Mouse (Mus musculus) mouse embryonic stem cell (cell line): ENCODE results near the gene Runx1.

Experiments used
- in situ Hi-C, 2 experiments: fragments of 300-500 bp; cut with MboI; formaldehyde crosslinking; loops; 1 replicate in 1 of 2; 3 replicates in 1 of 2; pipeline ENCODE4 v1.14.3; 2019 to 2020; ENCODE audit warnings: low sequenced_read_pairs in 2 of 2, low pct_unique_long_range_greater_than_20kb in 1 of 2, mixed read lengths in 1 of 2; ENCODE audit not compliant: unreplicated experiment in 1 of 2

The Runx1 gene

DNA sequence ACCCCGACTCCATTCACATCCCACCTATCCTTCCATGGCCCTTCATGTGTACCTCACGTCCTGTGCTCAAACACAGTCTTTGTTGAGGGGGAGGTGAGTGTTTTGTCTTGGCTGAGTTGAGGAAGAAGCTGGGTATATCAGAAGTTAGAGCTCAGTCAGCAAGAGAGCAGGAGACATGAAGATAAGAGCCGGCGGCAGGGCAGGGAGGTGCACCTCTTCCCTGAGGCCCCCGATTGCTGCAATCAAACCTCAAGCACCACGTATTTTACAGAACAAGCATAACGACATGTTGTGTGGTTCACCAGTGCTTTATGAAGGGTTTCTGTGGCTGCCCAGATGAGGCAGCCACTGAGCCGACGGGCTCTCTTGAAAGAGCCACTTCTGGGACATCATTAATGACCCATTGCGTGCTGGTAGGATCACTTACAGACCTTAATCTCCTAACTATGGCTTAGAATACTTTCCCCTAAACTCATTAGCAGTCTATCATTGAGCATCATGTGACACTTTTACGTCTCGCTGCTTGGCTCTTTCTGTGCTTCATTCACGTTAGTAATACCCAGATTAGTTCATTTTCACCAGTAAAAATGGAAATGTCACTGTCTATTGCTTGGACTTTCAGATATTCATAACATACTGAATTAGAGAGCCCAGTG is 61.1 kb downstream of the Runx1 start:
- in situ Hi-C loops = no loop called here

DNA sequence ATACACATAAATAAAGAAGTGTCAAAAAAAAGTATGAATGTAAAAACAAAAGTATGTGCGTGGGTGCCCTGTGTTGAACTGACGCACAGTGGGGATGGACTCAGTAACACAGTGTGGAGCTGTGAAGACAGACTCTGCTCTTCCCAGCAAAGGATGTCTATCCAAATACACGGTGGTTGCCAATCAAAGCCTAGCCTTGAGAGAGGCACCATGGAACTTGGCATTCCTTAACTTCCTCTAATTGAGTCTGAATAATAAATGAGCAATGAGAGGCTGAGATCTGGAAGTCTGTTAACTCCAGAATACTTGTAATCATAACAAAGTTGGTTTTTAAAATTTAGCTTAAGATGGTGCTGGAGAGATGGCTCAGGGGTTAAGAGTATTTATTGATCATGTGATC is 62.3 kb downstream of the Runx1 start:
- in situ Hi-C loops = no loop called here

DNA sequence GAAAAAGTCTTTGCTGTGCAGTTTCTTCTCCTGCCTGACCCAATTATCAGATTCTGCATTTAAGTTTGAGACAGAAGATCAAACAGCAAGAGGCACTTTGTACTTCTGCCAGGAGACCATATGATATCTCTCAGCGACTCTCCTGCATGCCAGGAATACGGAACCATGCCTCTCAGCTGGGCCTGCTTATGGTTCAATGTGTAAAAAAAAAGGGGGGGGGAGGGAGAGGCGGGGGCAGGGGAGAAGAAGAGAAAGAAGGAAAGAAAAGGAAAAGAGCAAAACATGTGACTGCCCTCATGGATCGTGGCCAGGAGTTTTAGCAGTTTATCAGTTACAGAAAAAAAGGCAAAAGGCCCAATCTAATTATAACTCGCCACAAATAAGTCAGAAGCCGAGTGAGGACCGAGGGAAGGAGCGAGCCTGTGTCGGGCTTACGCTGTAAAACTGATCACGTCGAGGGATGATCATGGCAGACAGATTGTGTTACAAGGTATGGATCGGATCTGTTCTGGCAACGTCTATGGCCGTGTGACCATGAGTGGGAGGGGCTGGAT is 63.9 kb downstream of the Runx1 start:
- in situ Hi-C loops = no loop called here

DNA sequence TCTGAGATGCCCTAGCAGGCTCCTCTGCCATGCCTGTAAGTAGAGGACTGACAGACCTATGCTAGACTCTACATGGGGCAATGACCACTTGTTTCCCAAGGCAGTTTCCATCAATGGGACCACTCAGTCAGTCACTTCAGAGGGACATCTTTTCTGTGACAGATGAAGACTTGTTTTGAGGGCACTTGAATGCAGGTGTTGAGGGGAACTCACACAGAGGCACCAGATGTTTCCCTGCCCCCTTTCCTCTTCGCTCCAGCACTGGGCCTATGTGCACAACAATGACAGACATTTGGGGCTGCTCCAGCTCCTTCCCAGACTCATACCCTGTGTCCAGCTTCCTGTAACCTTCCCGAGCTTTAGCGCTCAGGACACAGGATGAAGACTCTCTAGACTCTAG is 65.9 kb downstream of the Runx1 start:
- in situ Hi-C loops = no loop called here

DNA sequence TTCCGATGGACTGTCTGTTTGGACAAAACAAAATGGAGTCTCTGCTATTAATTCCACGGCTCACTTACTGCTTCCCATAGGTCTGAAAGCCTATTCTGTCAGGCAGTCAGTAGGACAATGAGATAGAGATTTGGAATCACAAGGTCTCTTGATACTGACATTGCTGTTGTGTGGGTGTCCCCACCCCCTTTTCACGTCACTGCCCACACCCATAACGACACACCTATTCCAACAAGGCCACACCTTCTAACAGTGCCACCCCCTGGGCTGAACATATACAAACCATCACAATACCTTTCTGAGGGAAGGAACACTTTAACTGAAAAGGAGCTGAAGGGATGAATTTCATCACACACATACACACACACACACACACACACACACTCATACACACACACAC is 68.4 kb downstream of the Runx1 start:
- in situ Hi-C loops = no loop called here

DNA sequence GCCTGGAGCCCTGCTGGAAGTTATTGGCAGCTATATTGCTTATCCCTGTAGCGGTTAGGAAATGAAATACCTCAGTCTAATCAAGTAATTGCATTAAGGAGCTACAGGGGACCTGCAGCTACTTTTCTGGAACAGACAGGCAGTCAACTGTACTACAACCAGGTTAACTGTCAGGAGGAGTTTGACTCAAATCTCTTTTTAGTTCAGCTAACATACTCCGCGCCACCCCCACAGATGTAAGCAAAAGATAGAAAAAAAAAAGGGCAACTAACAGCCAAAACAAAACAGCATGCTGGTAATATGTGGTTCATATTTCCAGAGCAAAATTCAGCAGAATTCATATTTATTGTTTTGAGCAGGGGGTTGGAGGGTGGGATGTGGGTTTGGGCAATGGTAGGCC is 72.0 kb downstream of the Runx1 start:
- in situ Hi-C loops = no loop called here

DNA sequence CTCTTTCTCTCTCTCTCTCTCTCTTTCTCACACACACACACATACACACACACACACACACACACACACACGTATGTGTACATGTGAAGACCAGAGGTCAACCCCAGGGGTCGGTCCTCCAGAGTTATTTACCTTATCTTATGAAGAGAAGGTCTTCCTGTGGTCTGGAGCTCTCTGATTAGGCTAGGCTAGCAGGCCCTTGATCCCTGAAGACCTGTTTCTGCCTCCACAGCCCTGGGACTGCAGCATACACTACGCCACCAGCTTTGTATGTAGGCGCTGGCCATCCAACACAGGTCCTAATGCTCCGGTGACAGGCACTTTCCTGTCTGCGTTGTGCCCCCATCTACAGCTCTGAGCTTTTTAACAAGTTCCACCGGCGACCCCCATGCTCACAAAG is 72.8 kb downstream of the Runx1 start:
- in situ Hi-C loops = no loop called here

DNA sequence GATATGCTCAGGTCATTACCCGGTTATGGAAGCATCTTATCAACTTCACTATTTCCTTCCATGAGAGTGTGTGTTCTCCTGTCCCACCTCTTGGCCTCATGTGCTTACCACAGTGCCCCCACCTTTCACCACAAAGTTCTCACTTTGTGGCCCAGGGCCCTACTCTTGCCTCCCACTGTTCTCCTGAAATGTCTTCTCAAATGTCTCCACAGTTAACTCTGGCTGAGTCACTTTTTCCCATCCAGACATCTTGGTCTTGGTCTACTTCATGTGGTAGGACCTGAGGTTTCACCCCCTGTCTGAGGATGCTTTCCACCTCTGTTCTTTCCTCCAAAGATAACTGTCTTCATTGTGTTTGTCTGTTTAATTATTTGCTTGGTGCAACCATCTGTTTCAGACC is 77.7 kb downstream of the Runx1 start:
- in situ Hi-C loops = no loop called here

DNA sequence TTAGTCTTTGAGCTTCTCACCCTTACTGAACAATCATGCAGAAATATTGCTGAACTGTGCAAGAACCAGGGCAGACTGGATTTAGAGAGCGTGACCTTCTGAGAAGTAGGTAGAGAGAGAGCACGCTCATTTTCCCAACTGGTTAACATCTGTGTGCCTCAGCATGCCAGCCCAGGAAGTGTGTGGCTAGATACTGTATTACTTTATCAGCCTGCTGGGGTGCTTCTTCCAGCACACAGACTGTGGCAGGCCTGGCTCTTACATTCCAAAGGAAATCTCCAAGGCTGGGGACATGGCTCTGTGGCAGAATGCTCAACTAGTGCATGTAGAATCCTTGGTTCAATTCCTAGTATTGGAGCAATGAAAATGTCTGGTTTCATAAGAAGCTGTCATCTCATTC is 78.9 kb downstream of the Runx1 start:
- in situ Hi-C loops = no loop called here

DNA sequence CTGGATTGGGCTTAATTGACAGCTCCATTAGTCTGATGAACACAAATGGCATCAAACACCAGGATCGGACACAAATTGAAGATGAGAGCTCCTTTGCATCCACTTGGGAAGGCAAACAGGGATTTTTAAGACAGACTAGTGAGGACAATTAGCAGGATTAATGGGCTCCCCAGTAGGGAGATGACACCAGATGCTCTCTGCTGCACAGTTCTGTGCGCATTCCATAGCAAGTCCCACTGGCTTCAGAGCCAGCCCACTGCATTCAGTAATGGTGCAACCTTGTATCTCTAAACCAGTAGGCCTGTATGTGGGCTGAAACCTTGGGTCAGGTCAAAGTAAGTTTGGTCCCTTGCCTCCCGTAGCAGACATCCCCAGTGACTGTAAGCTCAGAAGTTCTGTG is 80.7 kb downstream of the Runx1 start:
- in situ Hi-C loops = no loop called here

DNA sequence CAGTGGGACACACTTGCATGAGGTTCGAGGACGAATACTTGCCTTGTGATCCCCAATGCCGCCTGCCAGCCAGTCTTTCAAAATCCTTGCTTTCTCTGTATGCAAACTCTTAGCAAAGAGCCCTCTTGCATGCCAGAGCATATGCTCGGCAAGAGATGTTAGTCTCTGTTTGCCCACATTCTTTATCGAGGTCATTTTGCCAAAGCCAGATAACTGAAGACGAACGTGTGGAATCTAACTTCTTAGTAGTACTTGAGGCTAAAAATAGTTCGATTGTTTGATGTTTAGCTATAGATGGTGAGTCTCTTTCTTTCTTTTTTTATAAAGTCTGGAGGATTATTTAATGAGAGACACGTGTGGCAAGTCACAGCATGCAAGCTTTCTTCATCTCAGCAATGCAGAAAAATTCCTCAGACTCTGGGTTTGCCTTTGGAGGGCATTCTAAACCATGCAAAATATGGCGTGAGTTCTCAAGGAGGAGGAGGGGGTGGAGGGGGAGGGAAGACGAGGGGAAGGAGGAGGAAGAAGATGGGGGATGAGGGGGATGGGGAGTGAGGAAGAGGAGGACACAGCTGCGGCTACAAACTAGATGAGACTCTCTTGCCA is 81.7 kb downstream of the Runx1 start:
- in situ Hi-C loops = no loop called here

DNA sequence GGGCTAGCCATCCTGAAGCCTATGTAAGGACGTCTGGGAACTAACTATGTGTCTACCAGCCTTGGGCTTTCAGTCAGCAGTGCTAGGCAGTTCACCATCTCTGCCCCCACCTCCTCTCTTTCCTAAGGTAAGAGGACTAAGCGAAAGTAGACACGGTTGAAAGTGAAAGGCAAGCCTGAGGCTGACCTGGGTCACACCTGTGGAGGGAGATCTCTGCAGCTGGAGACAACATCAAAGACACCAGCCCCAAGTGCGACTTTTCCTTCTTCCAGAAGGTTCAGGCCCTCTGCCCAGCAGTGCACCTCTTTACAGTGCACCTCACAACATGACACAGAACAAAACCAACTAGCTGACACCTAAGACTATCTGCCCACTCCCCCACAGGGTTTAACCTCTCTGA is 82.2 kb downstream of the Runx1 start:
- in situ Hi-C loops = no loop called here

DNA sequence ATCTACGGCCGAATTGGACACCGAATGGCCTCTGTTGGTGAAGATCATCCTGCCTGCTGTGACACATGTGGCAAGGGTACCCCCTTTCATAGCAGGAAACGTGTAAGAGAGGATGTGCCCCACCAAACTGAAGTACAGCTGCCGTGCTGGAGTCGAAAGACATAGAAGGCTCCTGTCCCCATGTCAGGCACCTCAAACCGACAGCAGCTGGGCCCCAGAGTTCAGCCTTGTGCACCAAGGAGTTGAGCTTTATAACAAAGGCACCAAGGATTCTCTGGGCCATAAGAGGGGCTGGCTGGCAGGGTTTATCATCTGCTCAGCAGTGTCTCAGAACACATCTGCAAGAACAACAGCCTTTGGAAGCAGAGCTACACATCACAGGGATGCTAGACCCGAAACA is 84.6 kb downstream of the Runx1 start:
- in situ Hi-C loops = no loop called here

DNA sequence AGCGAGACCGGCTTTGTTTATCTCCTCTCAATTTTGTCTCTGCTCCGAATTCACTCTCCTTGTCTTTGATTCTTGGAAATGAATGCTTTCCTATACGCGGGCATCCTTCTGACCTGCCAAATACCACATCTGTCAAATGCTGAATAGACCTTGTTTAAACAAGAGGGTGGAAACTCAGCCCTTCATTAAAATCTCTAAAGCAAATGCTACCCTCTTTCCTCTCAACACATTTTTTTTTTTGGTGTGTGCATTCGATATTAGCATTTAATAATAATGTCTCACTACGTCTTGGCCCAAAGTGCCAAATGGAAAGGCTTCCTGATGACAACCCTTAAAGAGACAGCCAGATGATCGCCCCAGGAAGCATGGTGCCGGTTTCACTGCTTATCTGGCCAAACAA is 85.4 kb downstream of the Runx1 start:
- in situ Hi-C loops = no loop called here

DNA sequence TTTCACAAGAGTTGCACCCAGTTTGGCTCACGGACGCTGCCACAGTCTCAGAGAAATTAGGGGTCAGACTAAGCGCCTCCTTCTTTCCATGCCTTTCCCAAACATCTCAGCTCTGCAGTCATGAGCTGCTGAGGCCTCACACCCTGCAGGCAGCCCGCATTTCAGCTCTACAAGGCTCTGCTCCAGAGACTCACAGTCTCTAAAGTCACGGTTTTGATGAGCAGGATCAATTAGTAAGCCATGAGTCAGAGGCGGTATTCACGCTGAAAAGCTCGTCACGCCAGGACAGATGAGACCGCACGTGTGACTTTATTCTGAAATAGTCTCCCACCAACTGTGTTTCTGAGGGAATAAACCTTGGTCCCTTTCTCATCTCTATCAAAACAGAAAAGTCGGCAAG is 86.0 kb downstream of the Runx1 start:
- in situ Hi-C loops = no loop called here

DNA sequence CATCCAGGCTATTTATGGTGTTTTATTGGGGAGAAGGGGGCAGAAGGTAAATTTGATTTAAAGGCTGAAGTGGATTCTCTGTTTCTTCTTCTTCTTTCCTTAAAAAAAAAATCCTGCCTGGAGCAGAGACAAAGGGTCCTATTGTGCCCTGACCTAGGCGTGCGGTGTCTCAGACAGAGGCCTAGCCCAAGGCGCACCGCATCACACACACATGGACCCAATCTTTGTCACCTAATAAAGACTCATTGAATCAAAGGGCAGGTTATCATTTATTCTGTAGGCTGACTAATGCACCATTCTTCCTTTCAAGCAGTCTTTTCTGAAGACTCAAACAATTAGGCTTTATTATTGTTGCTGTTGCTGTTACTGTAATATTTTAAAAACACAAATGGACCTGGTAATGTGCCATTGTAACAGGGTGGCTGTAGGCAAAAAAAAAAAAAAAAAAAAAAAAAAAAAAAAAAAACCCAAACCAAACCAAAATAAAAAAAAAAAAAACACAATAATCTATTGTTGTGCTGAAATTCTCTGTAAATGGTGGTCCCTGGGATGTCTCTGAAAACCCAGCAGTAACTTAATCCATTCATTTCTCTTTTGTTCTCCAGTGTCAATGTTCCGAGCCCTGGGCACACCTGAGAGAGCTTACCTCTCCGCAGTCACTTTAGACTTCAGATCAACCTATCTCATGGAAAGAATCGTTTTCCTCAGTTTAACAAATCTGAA is 86.7 kb downstream of the Runx1 start:
- in situ Hi-C loops = no loop called here

DNA sequence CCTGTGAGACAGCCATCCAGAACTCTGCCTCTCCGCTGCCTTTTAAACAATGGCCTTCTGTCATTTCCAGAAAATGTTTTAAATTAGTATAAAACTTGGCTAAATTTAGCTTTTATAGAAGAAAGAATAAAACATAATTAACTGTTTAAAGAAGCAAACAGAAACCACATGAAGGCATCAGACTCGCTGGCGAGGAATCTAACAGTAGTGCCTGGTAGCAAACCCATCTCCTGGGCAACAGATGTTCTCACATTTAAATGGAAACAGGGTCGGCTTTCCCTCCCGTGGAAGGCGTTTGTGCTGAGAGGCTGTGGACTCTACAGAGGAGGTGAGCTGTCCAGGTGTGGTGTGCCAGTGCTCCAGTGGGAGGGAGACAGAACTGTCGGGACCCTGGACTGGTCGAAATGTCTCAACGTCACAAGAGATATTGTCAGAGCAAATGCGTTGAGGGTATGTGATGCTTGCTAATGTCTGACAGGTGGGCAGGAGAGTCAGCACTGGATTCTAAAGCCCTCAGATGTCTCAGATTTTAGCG is 87.4 kb downstream of the Runx1 start:
- in situ Hi-C loops = no loop called here

DNA sequence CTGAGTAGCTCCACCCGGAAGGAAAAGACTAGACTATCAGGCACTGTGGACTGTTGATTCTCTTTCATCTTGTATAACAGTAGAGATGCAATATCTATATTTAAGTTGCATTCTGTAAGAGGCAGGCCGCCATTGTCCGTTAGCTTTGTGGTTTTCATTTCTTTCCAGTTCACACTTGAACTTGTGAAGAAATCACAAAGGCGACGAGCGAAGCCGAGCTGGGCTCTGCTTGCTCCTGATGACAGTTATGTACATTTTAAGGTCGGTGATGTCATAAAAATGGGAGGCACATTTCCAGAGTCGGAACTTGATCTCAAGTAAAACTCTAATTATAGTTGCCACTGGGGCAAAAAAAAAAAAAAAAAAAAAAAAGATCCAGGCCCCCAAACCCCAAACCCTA is 99.1 kb downstream of the Runx1 start:
- in situ Hi-C loops = no loop called here

DNA sequence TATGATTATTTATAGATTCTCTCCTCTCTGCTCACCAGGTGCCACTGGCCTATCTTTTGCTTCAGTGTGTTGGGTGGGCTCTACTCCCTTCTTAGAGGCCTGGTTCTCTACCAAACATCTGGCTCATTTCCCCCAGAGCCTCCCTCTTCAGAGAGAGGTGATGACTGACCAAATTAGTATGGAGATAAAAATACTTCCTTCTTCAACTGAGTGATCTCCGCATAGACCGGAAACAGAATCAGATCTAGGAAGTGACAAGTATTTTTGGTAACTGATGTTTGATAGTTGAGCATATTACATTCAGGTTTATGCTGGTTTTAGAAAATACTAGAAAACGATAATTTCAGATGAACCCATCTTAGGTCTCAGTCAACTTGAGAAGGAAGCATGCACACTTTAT is 101.4 kb downstream of the Runx1 start:
- in situ Hi-C loops = no loop called here

DNA sequence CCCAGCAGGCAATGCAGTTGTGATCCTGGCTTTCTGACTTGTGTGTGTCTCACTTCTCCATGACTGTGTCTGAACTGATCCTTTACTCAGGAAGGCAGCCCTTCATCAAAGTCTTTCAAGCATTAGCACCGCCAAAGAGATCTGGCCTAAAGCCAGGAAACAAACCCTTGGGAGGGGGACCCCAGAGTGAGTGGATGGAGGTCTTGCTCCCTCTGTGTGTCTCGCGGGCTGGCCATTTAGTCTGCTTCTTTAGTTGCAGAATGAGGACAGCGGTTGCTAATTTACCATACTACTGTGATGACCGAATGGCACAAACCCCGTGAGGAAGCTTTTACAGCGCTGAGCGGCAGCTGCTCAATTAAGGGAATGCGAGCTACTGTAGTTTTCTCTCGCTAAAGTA is 105.3 kb downstream of the Runx1 start:
- in situ Hi-C loops = no loop called here
